Mouse (Mus musculus): ENCODE results near the gene Pdhb.
"Not testable (repeated sequence)": the region's sequence is repeated elsewhere in the genome, so short reads cannot be mapped to it uniquely, and the experiment has no call there.

Gene Pdhb

GRCm38 (mm10) chr14:8191331-8191965, 18.6 kb upstream of the Pdhb start:
- in situ Hi-C loops (cut with MseI, MboI) = no loop called here

- in situ Hi-C loops (cut with MseI, MboI) = no loop called here
These were observed 17.7 kb upstream of the Pdhb start for GRCm38 (mm10) chr14:8190556-8190955.

GRCm38 (mm10) chr14:8186278-8187045, 13.6 kb upstream of the Pdhb start:
- in situ Hi-C loops (cut with MseI, MboI) = no loop called here

GRCm38 (mm10) chr14:8183330-8183729, 10.5 kb upstream of the Pdhb start:
- in situ Hi-C loops (cut with MseI, MboI) = no loop called here

- in situ Hi-C loops (cut with MseI, MboI) = no loop called here
These were observed 7.7 kb upstream of the Pdhb start for GRCm38 (mm10) chr14:8180371-8181035.

GRCm38 (mm10) chr14:8176251-8176650, 3.4 kb upstream of the Pdhb start:
- in situ Hi-C loops (cut with MseI, MboI) = no loop called here

- in situ Hi-C loops (cut with MseI, MboI) = no loop called here
These were observed 1.8 kb upstream of the Pdhb start for GRCm38 (mm10) chr14:8174634-8175033.

GRCm38 (mm10) chr14:8173542-8174250, 871 bp upstream of the Pdhb start:
- in situ Hi-C loops (cut with MseI, MboI) = not testable (repeated sequence)

- in situ Hi-C loops (cut with MseI, MboI) = loop anchor here in 1 of 2 experiments (10.0 kb wide), 1 partner anchor 200 kb away; no protein-coding TSS in a partner anchor
These were observed 8.4 kb downstream of the Pdhb start for GRCm38 (mm10) chr14:8164463-8164862.

GRCm38 (mm10) chr14:8161777-8162176, 11.0 kb downstream of the Pdhb start:
- in situ Hi-C loops (cut with MseI, MboI) = loop anchor here in 1 of 2 experiments (10.0 kb wide), 1 partner anchor 197 kb away; no protein-coding TSS in a partner anchor

GRCm38 (mm10) chr14:8159141-8159540, 13.7 kb downstream of the Pdhb start:
- in situ Hi-C loops (cut with MseI, MboI) = loop anchor here in 1 of 2 experiments (10.0 kb wide), 1 partner anchor 64 kb away; the partner anchor contains the start of gene Pxk

GRCm38 (mm10) chr14:8158721-8159120, 14.1 kb downstream of the Pdhb start:
- in situ Hi-C loops (cut with MseI, MboI) = loop anchor here in 1 of 2 experiments (10.0 kb wide), 1 partner anchor 64 kb away; the partner anchor contains the start of gene Pxk

GRCm38 (mm10) chr14:8156947-8157346, 15.9 kb downstream of the Pdhb start:
- in situ Hi-C loops (cut with MseI, MboI) = loop anchor here in 1 of 2 experiments (10.0 kb wide), 1 partner anchor 62 kb away; the partner anchor contains the start of gene Pxk

GRCm38 (mm10) chr14:8154072-8154471, 18.8 kb downstream of the Pdhb start:
- in situ Hi-C loops (cut with MseI, MboI) = loop anchor here in 1 of 2 experiments (10.0 kb wide), 1 partner anchor 59 kb away; the partner anchor contains the start of gene Pxk

- in situ Hi-C loops (cut with MseI, MboI) = loop anchor here in 1 of 2 experiments (10.0 kb wide), 1 partner anchor 57 kb away; the partner anchor contains the start of gene Pxk
These were observed 21.1 kb downstream of the Pdhb start for GRCm38 (mm10) chr14:8151757-8152156.

- in situ Hi-C loops (cut with MseI, MboI) = loop anchor here in 1 of 2 experiments (5.0 kb wide), 1 partner anchor 57 kb away; no protein-coding TSS in a partner anchor
These were observed 24.0 kb downstream of the Pdhb start for GRCm38 (mm10) chr14:8148842-8149241.

GRCm38 (mm10) chr14:8146611-8147223, 26.1 kb downstream of the Pdhb start:
- in situ Hi-C loops (cut with MseI, MboI) = loop anchor here in 1 of 2 experiments (5.0 kb wide), 1 partner anchor 54 kb away; no protein-coding TSS in a partner anchor

- in situ Hi-C loops (cut with MseI, MboI) = loop anchor here in 1 of 2 experiments (5.0 kb wide), 1 partner anchor 54 kb away; no protein-coding TSS in a partner anchor
These were observed 26.9 kb downstream of the Pdhb start for GRCm38 (mm10) chr14:8145594-8146558.

GRCm38 (mm10) chr14:8141131-8141530, 31.7 kb downstream of the Pdhb start:
- in situ Hi-C loops (cut with MseI, MboI) = no loop called here

Data from mouse trophoblast stem cell (cell line).